Mouse (Mus musculus) lung, embryonic 16.5 days (tissue): ENCODE data around the gene Tph2. TPM values are rescaled to one million over a fixed set of nuclear protein-coding genes. Genes with fewer than 3 reads are reported as not detected.

Experiments
- ATAC-seq: fragments of 200-750 bp; cut with Nextera tagmentation; 2 replicates; pipeline ENCODE4 v1.8.0; 2017; ENCODE audit warnings: low read depth, mild to moderate bottlenecking, moderate library complexity
- H3K27ac ChIP-seq: fragments of 300-500 bp; sonication (generic); 2 replicates; pipeline ENCODE4 v1.5.1; 2014; ENCODE audit warnings: mild to moderate bottlenecking, control low read depth, low read length
- H3K27me3 ChIP-seq: fragments of 300-500 bp; sonication (generic); 2 replicates; pipeline ENCODE4 v1.6.1; 2014; ENCODE audit warnings: low read depth, low read length, mixed read lengths; ENCODE audit not compliant: control insufficient read depth, insufficient read depth
- H3K36me3 ChIP-seq: fragments of 300-500 bp; sonication (generic); 2 replicates; pipeline ENCODE4 v1.6.1; 2014; ENCODE audit warnings: low read length; ENCODE audit not compliant: control insufficient read depth, insufficient read depth
- H3K4me1 ChIP-seq: fragments of 300-500 bp; sonication (generic); replicated peaks from 2 replicates; pipeline ENCODE4 v1.6.1; 2014; ENCODE audit warnings: low read length, mixed read lengths; ENCODE audit not compliant: control insufficient read depth, insufficient read depth
- H3K4me2 ChIP-seq: fragments of 300-500 bp; sonication (generic); 2 replicates; pipeline ENCODE4 v1.6.1; 2014; ENCODE audit warnings: low read depth, low read length, control low read depth
- H3K4me3 ChIP-seq: fragments of 300-500 bp; sonication (generic); 2 replicates; pipeline ENCODE4 v1.5.1; 2014; ENCODE audit warnings: mild to moderate bottlenecking, low read length, control low read depth
- H3K9ac ChIP-seq: fragments of 300-500 bp; sonication (generic); 2 replicates; pipeline ENCODE4 v1.6.1; 2014; ENCODE audit warnings: low read length, control low read depth
- H3K9me3 ChIP-seq: fragments of 300-500 bp; sonication (generic); 2 replicates; pipeline ENCODE4 v1.6.1; 2016; ENCODE audit warnings: low read length; ENCODE audit not compliant: control insufficient read depth
- WGBS: fragments of 180-500 bp; shearing (Covaris S2); extraction: QIAGEN DNeasy Blood & Tissue Kit; methylation state at CpG from one replicate; pipeline ENCODE4 v1.1.7; 2014; 5-methylcytosine and 5-hydroxymethylcytosine counted together
- polyA plus RNA-seq: library from polyadenylated mRNA; unstranded; fragments of >200 nt; fragmentation: Nextera tagmentation; extraction: Ambion mirVana; gene quantifications from 2 replicates; pipeline ENCODE4 v1.2.1, GENCODE M21; 2015

The Tph2 gene
- polyA plus RNA-seq, 1 experiment from 2014 or later = not detected

- no peak for ATAC-seq
- no peaks in the 10 kb centered on the region for H3K4me1 ChIP-seq
- H3K27ac ChIP-seq = no peak overlapping the region
- H3K9ac ChIP-seq = no peak overlapping the region
- no peak overlapping the region for H3K4me2 ChIP-seq
- no peaks in the 10 kb centered on the region for H3K27me3 ChIP-seq
- 64% methylated on average over 8 of the region's 8 CpGs for WGBS
- H3K4me3 ChIP-seq = no peak overlapping the region
- H3K9me3 ChIP-seq = no peaks in the 10 kb centered on the region
- no peaks in the 10 kb centered on the region for H3K36me3 ChIP-seq
Measured at GRCm38 (mm10) chr10:115104175-115104574, 80.6 kb downstream of the Tph2 start.

GRCm38 (mm10) chr10:115099890-115100580, 84.8 kb downstream of the Tph2 start:
- H3K9ac ChIP-seq = no peak overlapping the region
- 69% methylated on average over 9 of the region's 9 CpGs for WGBS
- H3K4me2 ChIP-seq = no peak overlapping the region
- no peaks in the 10 kb centered on the region for H3K36me3 ChIP-seq
- no peaks in the 10 kb centered on the region for H3K4me1 ChIP-seq
- H3K4me3 ChIP-seq = no peak overlapping the region
- no peak overlapping the region for H3K27ac ChIP-seq
- no peaks in the 10 kb centered on the region for H3K27me3 ChIP-seq
- no peak for ATAC-seq
- H3K9me3 ChIP-seq = no peaks in the 10 kb centered on the region

GRCm38 (mm10) chr10:115097163-115097562, 87.7 kb downstream of the Tph2 start:
- WGBS = 8% methylated on average over 5 of the region's 5 CpGs

GRCm38 (mm10) chr10:115096191-115096590, 88.6 kb downstream of the Tph2 start:
- Histone ChIP-seq H3K4me1 (no peaks in the 10 kb centered on the region), H3K27ac (no peak overlapping the region), H3K4me3 (no peak overlapping the region), H3K9ac (no peak overlapping the region), H3K27me3 (no peaks in the 10 kb centered on the region), H3K36me3 (no peaks in the 10 kb centered on the region), H3K9me3 (no peaks in the 10 kb centered on the region), H3K4me2 (no peak overlapping the region)
- ATAC-seq = no peak
- 43% methylated on average over 1 of the region's 1 CpGs for WGBS

More at GRCm38 (mm10) chr10:115097163-115097562, 87.7 kb downstream of the Tph2 start:
- Histone ChIP-seq H3K27me3 (no peaks in the 10 kb centered on the region), H3K9ac (no peak overlapping the region), H3K4me3 (no peak overlapping the region), H3K27ac (no peak overlapping the region), H3K4me2 (no peak overlapping the region), H3K9me3 (no peaks in the 10 kb centered on the region), H3K4me1 (no peaks in the 10 kb centered on the region), H3K36me3 (no peaks in the 10 kb centered on the region)
- no peak for ATAC-seq

GRCm38 (mm10) chr10:115078232-115078631, 106.6 kb downstream of the Tph2 start:
- Histone ChIP-seq H3K9me3 (no peaks in the 10 kb centered on the region), H3K4me3 (no peak overlapping the region), H3K27me3 (no peaks in the 10 kb centered on the region), H3K9ac (no peak overlapping the region), H3K4me2 (no peak overlapping the region), H3K4me1 (no peaks in the 10 kb centered on the region), H3K36me3 (no peaks in the 10 kb centered on the region), H3K27ac (no peak overlapping the region)
- WGBS = 55% methylated on average over 3 of the region's 3 CpGs
- ATAC-seq = no peak

- ATAC-seq = no peak
- no peaks in the 10 kb centered on the region for H3K4me1 ChIP-seq
- no peaks in the 10 kb centered on the region for H3K36me3 ChIP-seq
- 79% methylated on average over 8 of the region's 8 CpGs for WGBS
- H3K4me2 ChIP-seq = no peak overlapping the region
- H3K9me3 ChIP-seq = no peaks in the 10 kb centered on the region
- no peak overlapping the region for H3K27ac ChIP-seq
- H3K4me3 ChIP-seq = no peak overlapping the region
- no peak overlapping the region for H3K9ac ChIP-seq
- H3K27me3 ChIP-seq = no peaks in the 10 kb centered on the region
Measured at GRCm38 (mm10) chr10:115069123-115069911, 115.5 kb downstream of the Tph2 start.

GRCm38 (mm10) chr10:115063936-115064335, 120.9 kb downstream of the Tph2 start:
- Histone ChIP-seq H3K27me3 (no peaks in the 10 kb centered on the region), H3K4me1 (no peaks in the 10 kb centered on the region), H3K9ac (no peak overlapping the region), H3K9me3 (no peaks in the 10 kb centered on the region), H3K36me3 (no peaks in the 10 kb centered on the region), H3K4me3 (no peak overlapping the region), H3K4me2 (no peak overlapping the region), H3K27ac (no peak overlapping the region)
- ATAC-seq = no peak
- 69% methylated on average over 7 of the region's 7 CpGs for WGBS

- H3K36me3 ChIP-seq = no peaks in the 10 kb centered on the region
- no peak overlapping the region for H3K4me2 ChIP-seq
- no peaks in the 10 kb centered on the region for H3K9me3 ChIP-seq
- 47% methylated on average over 2 of the region's 2 CpGs for WGBS
- ATAC-seq = no peak
- H3K4me1 ChIP-seq = no peaks in the 10 kb centered on the region
- H3K27me3 ChIP-seq = no peaks in the 10 kb centered on the region
- no peak overlapping the region for H3K4me3 ChIP-seq
- no peak overlapping the region for H3K27ac ChIP-seq
- H3K9ac ChIP-seq = no peak overlapping the region
Measured at GRCm38 (mm10) chr10:115061498-115061897, 123.3 kb downstream of the Tph2 start.

GRCm38 (mm10) chr10:115060759-115061158, 124.1 kb downstream of the Tph2 start:
- H3K9ac ChIP-seq = no peak overlapping the region
- H3K27me3 ChIP-seq = no peaks in the 10 kb centered on the region
- H3K4me1 ChIP-seq = no peaks in the 10 kb centered on the region
- H3K36me3 ChIP-seq = no peaks in the 10 kb centered on the region
- no peak for ATAC-seq
- no peaks in the 10 kb centered on the region for H3K9me3 ChIP-seq
- H3K4me2 ChIP-seq = no peak overlapping the region
- WGBS = 61% methylated on average over 7 of the region's 7 CpGs
- no peak overlapping the region for H3K4me3 ChIP-seq
- no peak overlapping the region for H3K27ac ChIP-seq
